Mouse (Mus musculus): Measurements from ENCODE around the gene Tmem229b.
"Not testable (repeated sequence)": the region's sequence is repeated elsewhere in the genome, so short reads cannot be mapped to it uniquely, and the experiment has no call there.

The Tmem229b gene

DNA sequence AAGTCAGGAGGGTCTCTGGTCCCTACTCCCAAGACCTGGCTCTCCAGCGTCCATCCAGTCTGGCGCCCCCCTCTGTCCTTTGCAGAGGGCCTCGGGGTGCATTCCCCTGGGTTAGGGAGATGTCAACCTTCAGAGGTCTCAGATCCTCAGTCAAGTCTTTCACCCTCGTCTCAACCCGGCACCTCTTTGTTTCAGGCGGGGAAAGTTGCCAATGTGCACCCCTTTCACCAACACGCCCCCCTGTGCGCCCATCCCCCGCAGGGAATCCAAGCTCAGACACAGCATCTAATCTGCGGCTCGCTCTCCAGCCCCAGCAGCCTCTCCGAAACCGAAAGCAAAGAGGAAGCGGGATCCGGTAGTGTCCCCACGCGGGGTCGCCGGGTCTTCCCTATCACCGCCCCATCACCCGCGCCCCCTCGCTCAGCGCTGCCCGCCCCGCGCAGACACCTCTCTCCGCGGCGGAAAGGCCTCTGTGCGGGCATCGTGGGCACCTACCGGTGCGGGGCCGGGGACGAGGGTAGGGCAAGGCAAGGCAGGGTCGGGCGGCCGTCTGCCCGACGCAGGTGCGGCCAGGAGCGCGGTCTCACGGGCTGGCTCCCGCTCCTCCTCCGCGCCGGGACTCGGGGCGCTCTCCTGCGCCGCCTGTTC, 825 bp downstream of the Tmem229b start:
- no peak for DNase-seq (ENCODE audit: low read depth, low spot score)

GRCm38 (mm10) chr12:79006076-79006475, 1.4 kb downstream of the Tmem229b start:
- no peak for DNase-seq (ENCODE audit: low read depth, low spot score)

DNA sequence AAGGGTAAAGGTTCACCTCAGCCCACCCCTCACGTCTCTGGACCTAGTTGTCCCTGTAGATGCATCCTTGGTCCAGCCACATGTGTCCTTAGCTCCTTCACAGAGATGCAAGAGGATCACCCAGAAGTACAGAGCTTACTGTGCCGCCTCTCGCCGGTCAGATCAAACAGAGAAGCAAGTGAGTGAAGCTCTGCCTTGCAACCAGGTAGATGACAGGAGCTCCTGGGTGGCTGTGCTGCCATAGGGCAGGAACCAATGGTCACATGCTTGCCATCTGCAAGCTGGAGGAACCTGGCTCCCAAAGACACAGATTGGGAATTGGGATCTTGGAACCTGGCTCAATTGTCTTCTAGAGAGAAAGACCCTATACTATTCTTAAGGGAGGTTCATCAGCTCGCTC, 2.0 kb downstream of the Tmem229b start:
- DNase-seq (ENCODE audit: low read depth, low spot score), result no peak

DNA sequence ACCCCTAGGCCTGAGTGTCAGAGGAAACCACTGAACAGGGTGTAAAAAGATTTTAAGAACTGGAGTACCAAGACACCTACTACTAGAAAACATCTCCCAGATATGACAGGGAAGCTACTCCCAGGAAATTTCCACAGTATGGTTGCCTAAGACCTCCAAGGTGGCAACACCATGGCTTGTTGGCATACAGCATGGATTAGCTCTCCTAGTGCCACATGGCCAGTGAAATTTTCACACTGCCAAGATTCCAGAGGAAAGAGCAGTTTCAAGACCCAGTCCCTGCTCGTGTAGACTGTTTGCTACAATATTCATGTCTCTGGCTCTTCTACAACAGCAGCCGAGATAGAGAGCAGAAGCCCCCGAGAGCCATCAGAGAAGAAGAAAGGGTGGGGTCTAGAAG, 4.4 kb downstream of the Tmem229b start:
- DNase-seq (ENCODE audit: low read depth, low spot score), result no peak

GRCm38 (mm10) chr12:79002406-79002805, 5.0 kb downstream of the Tmem229b start:
- no peak for DNase-seq (ENCODE audit: low read depth, low spot score)

- no peak for DNase-seq (ENCODE audit: low read depth, low spot score)
These were observed 10.7 kb downstream of the Tmem229b start for GRCm38 (mm10) chr12:78996711-78997110.

DNA sequence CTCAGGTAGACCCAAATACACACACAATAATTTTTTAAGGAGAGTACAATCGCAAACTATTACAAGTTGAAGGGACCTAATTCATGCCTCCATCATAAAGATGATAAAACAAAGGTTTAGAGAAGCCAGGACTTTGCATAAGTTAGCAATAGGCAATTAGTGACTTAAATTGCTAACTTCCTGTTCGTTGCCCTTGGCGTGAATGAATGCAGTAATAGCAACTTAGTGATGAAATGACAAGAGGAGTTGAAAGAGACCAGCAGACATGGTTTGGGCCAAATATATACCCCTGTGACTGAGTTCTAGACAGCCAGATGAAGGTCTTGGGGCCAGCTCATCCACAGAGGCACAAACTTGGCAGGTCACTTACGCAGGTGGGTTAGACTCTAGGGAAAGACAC, 11.2 kb downstream of the Tmem229b start:
- no peak for DNase-seq (ENCODE audit: low read depth, low spot score)

GRCm38 (mm10) chr12:78987581-78988081, 19.8 kb downstream of the Tmem229b start:
- no peak for DNase-seq (ENCODE audit: low read depth, low spot score)

DNA sequence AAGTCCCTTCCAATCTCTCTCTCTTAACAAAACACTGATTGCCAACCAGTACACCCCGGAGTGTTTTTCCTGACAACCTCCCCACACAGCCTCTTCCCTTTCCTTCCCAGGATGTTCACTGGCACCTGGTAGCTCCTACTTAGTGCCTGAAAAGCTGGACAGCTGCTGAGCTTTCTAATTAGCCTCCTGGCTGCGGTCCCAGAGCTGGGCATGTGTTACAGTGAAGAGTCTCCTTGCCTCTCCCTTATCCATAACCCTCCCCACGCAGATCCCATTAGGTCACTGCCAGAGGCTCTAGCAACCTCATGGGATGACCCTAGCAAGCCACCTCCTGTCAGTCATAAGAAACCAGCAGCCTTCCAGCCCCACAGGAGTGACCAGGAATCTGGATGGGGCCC, 23.4 kb downstream of the Tmem229b start:
- no peak for DNase-seq (ENCODE audit: low read depth, low spot score)

- no peak for DNase-seq (ENCODE audit: low read depth, low spot score)
These were observed 24.0 kb downstream of the Tmem229b start for GRCm38 (mm10) chr12:78983296-78984034.

DNA sequence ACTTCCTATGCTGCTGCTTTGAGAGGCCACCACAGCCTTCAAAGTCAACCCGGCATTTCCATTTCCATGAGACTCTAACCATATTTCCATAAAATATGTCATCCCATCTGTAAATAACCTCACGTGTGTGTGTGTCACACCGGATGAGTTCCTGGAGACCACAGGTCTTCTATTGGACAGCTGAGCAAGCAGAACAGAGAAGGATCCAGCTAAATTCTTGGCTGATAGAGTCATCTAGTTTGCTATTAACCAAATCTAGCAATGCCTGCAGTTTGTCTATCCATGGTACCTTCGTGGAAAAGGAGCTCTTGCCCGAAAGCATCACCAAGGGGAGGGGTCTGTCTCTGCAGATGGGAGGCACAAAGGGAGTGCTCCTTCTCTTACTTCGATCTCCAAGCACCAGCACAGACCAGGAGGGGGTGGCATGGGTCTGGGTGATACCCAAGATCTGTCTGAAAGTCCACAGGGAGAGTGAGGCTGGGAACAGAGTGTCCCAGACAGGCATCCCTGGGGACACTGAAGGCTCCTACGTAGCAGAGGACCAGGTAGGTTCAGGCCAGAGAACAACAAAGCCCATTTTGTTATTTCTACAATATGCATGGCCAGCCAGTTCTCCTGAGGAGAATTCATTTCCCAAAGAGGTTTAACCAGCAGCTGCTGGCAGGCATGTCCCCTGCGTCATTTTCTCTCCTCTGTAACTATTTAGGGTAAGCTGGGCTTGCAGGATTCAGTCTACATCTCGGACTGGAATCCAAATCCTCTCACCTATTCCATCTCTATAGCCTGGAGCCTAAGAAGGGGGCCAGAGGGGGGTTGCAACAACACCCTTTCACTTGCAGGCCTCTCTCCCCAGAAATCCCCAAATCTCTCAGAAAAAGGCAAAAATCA, 25.2 kb downstream of the Tmem229b start:
- DNase-seq (ENCODE audit: low read depth, low spot score), result no peak

DNA sequence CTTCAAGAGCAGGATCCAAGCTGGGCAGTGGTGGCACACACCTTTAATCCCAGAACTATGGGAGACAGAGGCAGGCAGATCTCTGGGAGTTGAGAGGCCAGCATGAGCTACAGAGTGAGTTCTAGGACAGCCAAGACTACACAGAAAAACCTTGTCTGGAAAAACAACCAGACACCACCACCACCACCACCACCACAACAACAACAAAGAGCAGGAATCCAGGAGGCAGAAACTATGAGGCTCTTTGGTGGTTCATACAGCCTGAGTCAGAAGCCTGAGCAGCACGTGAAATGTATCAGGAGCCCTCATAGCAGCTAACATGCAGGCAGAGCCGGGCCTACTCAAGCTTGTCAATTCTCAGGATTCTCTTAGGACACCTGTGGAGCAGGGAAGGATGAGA, 26.3 kb downstream of the Tmem229b start:
- no peak for DNase-seq (ENCODE audit: low read depth, low spot score)

- DNase-seq (ENCODE audit: low read depth, low spot score), result no peak
These were observed 26.7 kb downstream of the Tmem229b start for GRCm38 (mm10) chr12:78980683-78981091.

DNA sequence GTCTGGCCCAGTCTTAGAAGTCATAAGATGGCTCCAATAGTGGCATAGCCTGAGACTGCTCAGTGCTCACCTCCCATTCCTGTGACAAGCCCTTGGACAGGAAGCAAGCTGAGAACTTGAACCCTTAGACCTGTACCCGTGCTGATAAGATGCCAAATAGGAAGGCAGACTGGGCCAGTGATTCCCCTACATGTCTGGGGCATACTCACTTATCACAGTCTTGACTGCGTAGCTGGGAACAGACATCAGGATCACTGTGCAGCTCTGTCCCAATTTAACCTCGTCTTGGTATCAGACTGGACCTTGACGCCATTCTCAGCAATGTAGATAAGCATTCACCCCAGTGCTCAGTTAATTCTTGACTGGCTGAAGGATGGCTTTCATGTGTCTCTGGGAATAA, 29.9 kb downstream of the Tmem229b start:
- DNase-seq (ENCODE audit: low read depth, low spot score), result no peak

DNA sequence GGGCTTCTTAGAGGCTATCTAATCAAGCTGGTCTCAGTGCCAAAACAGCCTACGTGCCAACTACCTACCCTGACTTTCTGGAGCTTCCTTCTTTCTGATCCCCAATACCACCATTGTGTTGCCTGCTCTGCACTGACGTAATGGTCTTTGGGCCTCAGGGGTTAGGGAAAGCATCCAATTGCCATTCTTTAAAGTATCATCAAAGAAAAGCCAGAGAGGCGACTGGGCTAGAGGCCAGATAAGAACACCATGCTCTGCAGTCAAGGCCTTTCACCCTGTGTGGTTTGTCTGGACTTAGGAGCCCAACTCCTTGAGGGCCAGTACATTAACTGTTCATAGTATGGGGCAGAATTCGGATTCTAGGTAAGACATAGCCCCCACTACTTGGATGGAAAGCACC, 30.3 kb downstream of the Tmem229b start:
- no peak for DNase-seq (ENCODE audit: low read depth, low spot score)

DNA sequence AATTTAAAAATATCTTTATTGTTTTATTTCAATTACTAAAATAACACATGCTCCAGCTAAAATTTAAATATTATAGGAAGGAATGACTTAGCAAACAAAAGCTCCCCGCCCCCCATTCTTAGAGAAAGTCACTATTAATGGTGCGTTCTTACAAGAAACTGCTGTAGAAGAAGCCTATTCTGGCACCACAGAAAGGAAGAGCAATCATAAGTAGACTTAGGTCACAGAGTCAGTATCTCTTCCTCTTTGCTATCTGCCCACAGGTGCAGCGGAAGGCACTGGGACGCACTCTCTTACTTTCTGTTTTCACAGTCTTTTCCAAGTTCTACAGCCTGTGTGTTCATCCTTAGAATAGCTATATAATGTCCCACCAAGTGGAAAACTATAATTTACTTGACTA, 31.6 kb downstream of the Tmem229b start:
- no peak for DNase-seq (ENCODE audit: low read depth, low spot score)

DNA sequence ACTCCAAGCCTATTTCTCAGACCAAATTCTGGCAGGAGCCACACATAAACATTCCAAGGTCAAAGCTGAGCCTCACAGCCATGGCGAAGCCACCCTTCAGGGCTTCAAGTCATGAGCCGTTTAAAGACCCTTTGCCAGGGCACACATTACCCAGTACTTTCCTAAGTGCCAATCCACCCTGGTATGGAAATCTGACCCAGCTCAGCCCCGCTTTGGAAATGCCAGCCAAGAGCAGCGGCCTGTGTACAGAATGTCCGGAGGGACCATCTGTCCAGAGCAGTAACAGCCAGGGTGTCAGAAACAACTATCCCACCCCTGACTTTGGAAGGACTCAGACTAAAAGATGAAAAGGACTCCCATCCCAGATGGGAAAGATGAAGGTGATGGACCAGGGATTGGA, 32.7 kb downstream of the Tmem229b start:
- no peak for DNase-seq (ENCODE audit: low read depth, low spot score)

- no peak for DNase-seq (ENCODE audit: low read depth, low spot score)
These were observed 33.6 kb downstream of the Tmem229b start for GRCm38 (mm10) chr12:78973779-78974178.

- no peak for DNase-seq (ENCODE audit: low read depth, low spot score)
These were observed 35.8 kb downstream of the Tmem229b start for GRCm38 (mm10) chr12:78971649-78972048.

DNA sequence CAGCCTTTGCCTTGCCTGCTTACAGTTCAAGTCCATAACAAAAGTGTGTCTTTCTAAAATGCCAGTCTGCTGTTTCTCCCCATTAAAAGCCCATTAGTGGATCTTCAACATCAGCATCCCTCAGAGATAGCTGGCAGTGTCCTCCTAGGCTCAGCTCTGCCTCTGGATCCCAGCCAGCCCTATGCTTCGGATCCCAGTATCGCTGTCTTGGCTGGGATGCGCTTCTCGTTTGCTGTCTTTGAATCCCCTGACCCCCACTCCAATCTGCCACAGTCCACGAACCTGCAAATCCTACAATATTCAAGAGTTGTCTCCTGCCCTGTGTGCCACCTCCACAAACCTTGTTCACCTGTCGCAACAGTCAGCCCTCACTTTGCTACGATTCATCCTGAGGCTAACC, 36.7 kb downstream of the Tmem229b start:
- DNase-seq (ENCODE audit: low read depth, low spot score), result no peak

DNA sequence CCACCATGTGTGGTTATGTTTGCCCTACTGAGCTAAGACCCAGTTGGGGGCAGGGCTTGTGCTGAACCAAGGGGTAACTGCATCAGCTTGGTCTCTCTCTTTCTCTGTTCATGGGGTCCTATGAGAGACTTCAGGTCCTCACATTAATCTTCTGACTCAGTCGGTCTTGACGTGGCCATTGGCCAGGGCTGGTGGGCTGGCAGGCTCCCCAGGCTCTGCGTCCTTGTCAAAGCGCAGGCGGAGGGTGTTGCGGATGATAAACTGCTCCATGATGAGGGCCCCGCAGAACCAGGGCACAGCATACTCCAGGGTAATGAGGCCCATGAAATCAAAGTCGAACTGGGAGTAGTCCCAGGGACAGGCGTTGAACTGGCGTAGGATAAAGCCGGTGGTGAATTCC, 42.9 kb downstream of the Tmem229b start:
- not testable (repeated sequence) for DNase-seq (ENCODE audit: low read depth, low spot score)

- no peak for DNase-seq (ENCODE audit: low read depth, low spot score)
These were observed 51.0 kb downstream of the Tmem229b start for GRCm38 (mm10) chr12:78956405-78956804.
